Mouse (Mus musculus) liver, embryonic 18 days (tissue): ENCODE data around the gene Zfp616. TPM values are rescaled to one million over a fixed set of nuclear protein-coding genes. Genes with fewer than 3 reads are reported as not detected.

Experiments used
- polyA plus RNA-seq: library from polyadenylated mRNA; depleted of rRNA; stranded (reverse); fragments of >200 nt; gene quantifications from 2 replicates; pipeline ENCODE4 v1.2.3, GENCODE M21; 2012; rRNA removed

Zfp616 gene
- not detected in 2 replicates for polyA plus RNA-seq

DNA sequence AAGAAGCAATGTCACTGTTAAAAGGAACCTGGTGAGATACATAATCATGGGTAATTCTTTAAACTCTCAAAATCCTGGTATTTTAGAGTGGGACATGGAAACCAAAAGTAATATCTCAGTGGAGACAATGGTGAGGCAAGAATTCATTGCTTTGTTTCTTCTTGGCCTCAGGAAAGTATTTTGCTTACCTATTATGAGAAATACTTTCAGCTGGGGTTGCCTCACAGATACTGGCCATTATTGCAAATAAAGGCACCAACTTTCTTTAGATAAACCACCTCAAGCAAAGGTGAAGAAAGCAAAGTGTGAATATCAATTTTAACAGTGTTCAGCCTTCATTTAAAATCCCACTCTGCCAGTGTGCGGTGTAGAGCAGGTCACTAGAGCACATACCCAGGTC lies at the start of gene Zfp616:
Gene Zfp616 (plus strand): TSS at position 301 of the 400 bp plus-strand sequence.

GRCm38 (mm10) chr11:74056451-74056850 lies 13.3 kb upstream of the Zfp616 start, which contains the start of the genes Olfr139 and Olfr399:
Olfr139 (minus strand) TSS chr11:74056551.
Olfr399 (minus strand) TSS chr11:74056615.

GRCm38 (mm10) chr11:74113412-74113811 lies 43.7 kb downstream of the Zfp616 start, which contains the start of gene Olfr401:
Olfr401 (plus strand) TSS chr11:74113712.

Other genes with a start within 250 kb of the Zfp616 start
- gene Olfr393, start 218.5 kb upstream of the Zfp616 start, polyA plus RNA-seq, result not detected in 2 replicates
- not detected in 2 replicates for gene Olfr394, start 179.2 kb upstream of the Zfp616 start, polyA plus RNA-seq
- gene Olfr395, start 160.7 kb upstream of the Zfp616 start, polyA plus RNA-seq, result not detected in 2 replicates
- not detected in 2 replicates for gene Olfr23, start 133.3 kb upstream of the Zfp616 start, polyA plus RNA-seq
- not detected in 2 replicates for gene Olfr397, start 109.1 kb upstream of the Zfp616 start, polyA plus RNA-seq
- gene Olfr398, start 79.5 kb upstream of the Zfp616 start, polyA plus RNA-seq, result not detected in 2 replicates
- not detected in 2 replicates for gene Olfr139, start 13.4 kb upstream of the Zfp616 start, polyA plus RNA-seq
- gene Olfr399, start 13.3 kb upstream of the Zfp616 start, polyA plus RNA-seq, result not detected in 2 replicates
- gene Olfr401, start 43.8 kb downstream of the Zfp616 start, polyA plus RNA-seq, result not detected in 2 replicates
- gene Olfr402, start 83.6 kb downstream of the Zfp616 start, polyA plus RNA-seq, result not detected in 2 replicates
- gene Olfr403, start 116.3 kb downstream of the Zfp616 start, polyA plus RNA-seq, result not detected in 2 replicates
- not detected in 2 replicates for gene Olfr43, start 141.4 kb downstream of the Zfp616 start, polyA plus RNA-seq
- not detected in 2 replicates for gene Olfr406, start 189.9 kb downstream of the Zfp616 start, polyA plus RNA-seq
- gene Olfr59, start 213.8 kb downstream of the Zfp616 start, polyA plus RNA-seq, result not detected in 2 replicates